Mouse (Mus musculus) layer of hippocampus, postnatal 10 days (tissue): ENCODE results near the gene Olfr531. TPM values are rescaled to one million over a fixed set of nuclear protein-coding genes. Genes with fewer than 3 reads are reported as not detected.

ENCODE experiments used
- DNase-seq, 2 experiments: peaks; one replicate each; pipeline ENCODE4 v3.0.0; 2021; ENCODE audit warnings: low spot score in 2 of 2
- long read RNA-seq: library from polyadenylated mRNA; stranded (forward); transcript quantifications from one replicate; pipeline ENCODE4 v2.0.0, GENCODE M21; 2023
- total RNA-seq, 2 experiments: library from RNA; stranded (reverse); gene quantifications; 2 replicates each; pipeline ENCODE4 v1.2.3; 2021

The Olfr531 gene
- not detected for total RNA-seq
- long read RNA-seq, result 0 reads

- no peak for DNase-seq
Observed at GRCm38 (mm10) chr7:140402818-140403217, at the start of gene Olfr531. Gene Olfr531, minus strand, starts transcription at chr7:140402918.

GRCm38 (mm10) chr7:140443141-140443540 is 40.4 kb upstream of the Olfr531 start:
- DNase-seq, result no peak

GRCm38 (mm10) chr7:140421539-140421938 is 18.8 kb upstream of the Olfr531 start, which contains the start of gene Olfr532:
Gene Olfr532, minus strand, starts transcription at chr7:140421639.
- DNase-seq, result no peak

GRCm38 (mm10) chr7:140376911-140377310 is 25.8 kb downstream of the Olfr531 start:
- no peak for DNase-seq

GRCm38 (mm10) chr7:140376231-140376630 is 26.5 kb downstream of the Olfr531 start, which contains the start of gene Olfr530:
Gene Olfr530, minus strand, starts transcription at chr7:140376331.
- DNase-seq, result no peak

GRCm38 (mm10) chr7:140374300-140374699 is 28.4 kb downstream of the Olfr531 start:
- no peak for DNase-seq

- no peak for DNase-seq
Observed at GRCm38 (mm10) chr7:140361571-140361970, 41.1 kb downstream of the Olfr531 start, which contains the start of gene Olfr60. Gene Olfr60, minus strand, starts transcription at chr7:140361671.

Other genes with a start within 250 kb of the Olfr531 start
- 100 to 1,000 TPM; 145 to 155 TPM for gene Sprn, start 248.0 kb downstream of the Olfr531 start, total RNA-seq
- gene Olfr522, start 238.2 kb downstream of the Olfr531 start, total RNA-seq, result not detected
- gene Olfr523, start 229.7 kb downstream of the Olfr531 start, total RNA-seq, result not detected
- gene Olfr524, start 197.0 kb downstream of the Olfr531 start, total RNA-seq, result not detected
- under 1 TPM; 0.64 to 0.78 TPM for gene Cd163l1, start 184.7 kb downstream of the Olfr531 start, total RNA-seq
- gene 5830411N06Rik, start 155.6 kb downstream of the Olfr531 start, total RNA-seq, result under 1 TPM; 0.18 to 0.20 TPM
- gene Olfr525, start 82.1 kb downstream of the Olfr531 start, total RNA-seq, result not detected
- gene Olfr527, start 68.9 kb downstream of the Olfr531 start, total RNA-seq, result not detected
- gene Olfr60, start 41.2 kb downstream of the Olfr531 start, total RNA-seq, result not detected
- not detected for gene Olfr530, start 26.6 kb downstream of the Olfr531 start, total RNA-seq
- not detected for gene Olfr532, start 18.7 kb upstream of the Olfr531 start, total RNA-seq
- not detected for gene Olfr533, start 60.5 kb upstream of the Olfr531 start, total RNA-seq
- gene Olfr535, start 81.3 kb upstream of the Olfr531 start, total RNA-seq, result not detected
- gene Olfr536, start 104.5 kb upstream of the Olfr531 start, total RNA-seq, result not detected
- gene Olfr538, start 165.0 kb upstream of the Olfr531 start, total RNA-seq, result not detected
- under 1 TPM; 0.09 to 0.18 TPM for gene Olfr46, start 198.4 kb upstream of the Olfr531 start, total RNA-seq
- not detected for gene Olfr61, start 226.1 kb upstream of the Olfr531 start, total RNA-seq
- not detected for gene Olfr53, start 243.5 kb upstream of the Olfr531 start, total RNA-seq